Mouse (Mus musculus): ENCODE measurements around the gene Adpgk. TPM values are rescaled to one million over a fixed set of nuclear protein-coding genes. Genes with fewer than 3 reads are reported as not detected.
"Not testable (repeated sequence)": the region's sequence is repeated elsewhere in the genome, so short reads cannot be mapped to it uniquely, and the experiment has no call there.

The Adpgk gene
- polyA plus RNA-seq, 1 experiment from 2014 or later, result 29.7 TPM

DNA sequence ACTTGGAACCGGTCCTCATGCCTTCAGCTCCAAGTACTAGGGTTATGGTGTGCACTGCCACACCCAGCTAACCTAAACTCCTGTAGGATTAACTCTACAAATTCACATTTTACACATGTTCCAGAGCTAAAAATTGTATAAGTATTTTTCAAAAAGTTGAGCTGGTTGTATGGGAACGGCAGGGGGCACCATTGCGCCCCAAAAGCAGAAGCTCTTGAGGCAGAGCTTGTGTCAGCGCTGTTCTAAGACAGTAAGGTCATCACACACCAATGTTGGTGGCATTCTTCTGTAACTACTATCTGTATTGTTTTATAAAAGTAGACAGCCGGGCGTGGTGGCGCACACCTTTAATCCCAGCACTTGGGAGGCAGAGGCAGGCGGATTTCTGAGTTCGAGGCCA, 48.6 kb downstream of the Adpgk start:
- no peak overlapping the region for H3K4me2 ChIP-seq (ENCODE audit: low read depth, low read length)
- no peaks in the 10 kb centered on the region for H3K9me3 ChIP-seq (replicated peaks; ENCODE audit: control insufficient read depth, low read length)
- H3K4me1 ChIP-seq (ENCODE audit: control insufficient read depth, insufficient read depth, low read length), result no peaks in the 10 kb centered on the region
- ATAC-seq (ENCODE audit: insufficient read depth, low FRiP score), result no peak
- no peak overlapping the region for H3K9ac ChIP-seq (ENCODE audit: low read length)
- no peak overlapping the region for H3K4me3 ChIP-seq (replicated peaks; ENCODE audit: low read length)
- H3K27me3 ChIP-seq (ENCODE audit: control insufficient read depth, insufficient read depth, low read length), result no peaks in the 10 kb centered on the region
- WGBS, result 80% methylated on average over 8 of the region's 9 CpGs
- H3K27ac ChIP-seq (ENCODE audit: low read length), result no peak overlapping the region
- H3K36me3 ChIP-seq (ENCODE audit: control insufficient read depth, insufficient read depth, low read length), result no peaks in the 10 kb centered on the region

DNA sequence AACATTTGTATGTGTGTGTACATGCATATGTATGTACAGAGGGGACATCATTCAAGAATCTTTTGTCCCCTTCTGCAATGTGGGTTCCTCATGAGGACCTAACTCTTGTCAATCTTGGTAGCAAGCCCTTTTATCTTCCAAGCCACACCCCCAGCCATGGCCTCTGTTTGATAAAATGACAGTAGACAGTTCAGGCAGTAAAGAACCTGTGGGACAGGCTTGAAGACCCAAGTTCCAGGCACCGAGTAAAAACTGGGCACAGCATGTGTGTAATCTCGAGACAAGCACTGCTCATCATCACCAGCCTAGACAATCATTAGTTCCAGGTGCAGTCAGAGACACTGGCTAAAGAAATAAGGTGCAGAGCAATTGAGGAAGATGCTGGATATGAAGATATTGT, 54.8 kb downstream of the Adpgk start:
- Histone ChIP-seq H3K36me3 (ENCODE audit: control insufficient read depth, insufficient read depth, low read length) (no peaks in the 10 kb centered on the region), H3K27me3 (ENCODE audit: control insufficient read depth, insufficient read depth, low read length) (no peaks in the 10 kb centered on the region), H3K4me3 (replicated peaks; ENCODE audit: low read length) (no peak overlapping the region), H3K9ac (ENCODE audit: low read length) (no peak overlapping the region), H3K9me3 (replicated peaks; ENCODE audit: control insufficient read depth, low read length) (no peaks in the 10 kb centered on the region), H3K4me1 (ENCODE audit: control insufficient read depth, insufficient read depth, low read length) (no peaks in the 10 kb centered on the region), H3K4me2 (ENCODE audit: low read depth, low read length) (no peak overlapping the region), H3K27ac (ENCODE audit: low read length) (no peak overlapping the region)
- 75% methylated on average over 2 of the region's 2 CpGs for WGBS
- no peak for ATAC-seq (ENCODE audit: insufficient read depth, low FRiP score)

DNA sequence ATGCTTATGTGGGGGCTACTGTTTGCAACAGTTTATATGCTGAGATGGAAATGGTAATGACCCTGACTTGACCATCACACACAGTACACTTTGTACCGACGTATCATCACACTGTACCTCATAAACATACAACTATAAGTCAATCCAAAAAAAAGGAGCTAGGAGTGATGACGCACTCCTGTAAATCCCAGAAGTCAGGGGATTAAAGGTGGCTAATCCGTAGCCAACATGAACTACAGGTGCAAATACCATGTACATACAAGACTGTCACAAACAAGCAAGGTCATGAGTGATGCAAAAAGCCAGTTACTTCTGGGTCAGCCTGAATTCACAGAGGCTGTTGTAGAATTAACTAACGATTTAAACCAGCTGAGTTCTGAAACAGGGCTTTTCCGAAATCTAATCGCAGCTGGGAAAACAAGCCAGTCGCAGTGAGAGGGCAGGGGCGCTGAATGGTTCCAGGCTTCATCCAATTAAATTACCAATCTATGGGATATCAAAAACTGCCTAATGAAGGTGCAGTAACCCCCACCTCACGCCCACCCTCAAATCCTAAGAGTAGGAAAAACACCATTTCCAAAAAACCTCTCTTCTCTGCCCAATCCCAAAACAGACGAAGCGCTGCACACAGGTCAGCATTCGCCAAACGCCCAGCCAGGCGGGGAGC, 61.4 kb downstream of the Adpgk start:
- 6% methylated on average over 15 of the region's 15 CpGs for WGBS
- Histone ChIP-seq H3K4me2 (ENCODE audit: low read depth, low read length) (peak overlapping the region; percentile 83), H3K36me3 (ENCODE audit: control insufficient read depth, insufficient read depth, low read length) (no peaks in the 10 kb centered on the region), H3K27ac (ENCODE audit: low read length) (peak overlapping the region; percentile 82), H3K9me3 (replicated peaks; ENCODE audit: control insufficient read depth, low read length) (no peaks in the 10 kb centered on the region), H3K4me3 (replicated peaks; ENCODE audit: low read length) (peak overlapping the region; percentile 63), H3K27me3 (ENCODE audit: control insufficient read depth, insufficient read depth, low read length) (no peaks in the 10 kb centered on the region), H3K9ac (ENCODE audit: low read length) (peak overlapping the region; percentile 76), H3K4me1 (ENCODE audit: control insufficient read depth, insufficient read depth, low read length) (no peaks in the 10 kb centered on the region)
- ATAC-seq (ENCODE audit: insufficient read depth, low FRiP score), result peak; percentile 14; the same call in 1 of the 2 replicates

DNA sequence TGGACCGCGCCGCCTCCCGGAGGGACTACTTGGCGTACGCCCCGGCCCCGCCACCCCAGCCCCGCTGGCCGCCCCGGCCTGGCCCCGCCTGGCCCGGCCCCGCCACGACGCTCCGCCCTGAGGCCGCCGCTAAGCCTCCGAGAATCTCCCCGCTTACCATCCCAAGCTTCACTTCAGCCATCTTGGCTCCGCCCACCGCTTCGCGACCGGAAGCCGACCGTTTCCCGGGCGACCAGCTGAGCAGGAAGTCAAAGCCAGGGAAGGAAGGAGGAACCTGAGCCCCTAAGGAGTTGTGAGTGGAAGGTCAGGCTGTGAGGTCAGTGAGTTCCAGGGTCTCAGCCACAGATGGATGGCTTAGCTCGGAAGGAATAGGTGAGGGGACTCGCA, 61.9 kb downstream of the Adpgk start, which contains the start of gene Bbs4:
Gene Bbs4, minus strand, starts transcription at position 256 of the 387 bp plus-strand sequence.
- Histone ChIP-seq H3K9ac (ENCODE audit: low read length) (peak within 1 kb of the TSS; percentile 76), H3K27me3 (ENCODE audit: control insufficient read depth, insufficient read depth, low read length) (no peaks in the 10 kb centered on the region), H3K27ac (ENCODE audit: low read length) (peak within 1 kb of the TSS; percentile 82), H3K9me3 (replicated peaks; ENCODE audit: control insufficient read depth, low read length) (no peaks in the 10 kb centered on the region), H3K4me3 (replicated peaks; ENCODE audit: low read length) (peak within 1 kb of the TSS; percentile 63), H3K36me3 (ENCODE audit: control insufficient read depth, insufficient read depth, low read length) (no peaks in the 10 kb centered on the region), H3K4me1 (ENCODE audit: control insufficient read depth, insufficient read depth, low read length) (no peaks in the 10 kb centered on the region), H3K4me2 (ENCODE audit: low read depth, low read length) (peak within 1 kb of the TSS; percentile 83)
- peak; percentile 99 for ATAC-seq (ENCODE audit: insufficient read depth, low FRiP score)
- WGBS, result under 1% methylated on average over 32 of the region's 32 CpGs

DNA sequence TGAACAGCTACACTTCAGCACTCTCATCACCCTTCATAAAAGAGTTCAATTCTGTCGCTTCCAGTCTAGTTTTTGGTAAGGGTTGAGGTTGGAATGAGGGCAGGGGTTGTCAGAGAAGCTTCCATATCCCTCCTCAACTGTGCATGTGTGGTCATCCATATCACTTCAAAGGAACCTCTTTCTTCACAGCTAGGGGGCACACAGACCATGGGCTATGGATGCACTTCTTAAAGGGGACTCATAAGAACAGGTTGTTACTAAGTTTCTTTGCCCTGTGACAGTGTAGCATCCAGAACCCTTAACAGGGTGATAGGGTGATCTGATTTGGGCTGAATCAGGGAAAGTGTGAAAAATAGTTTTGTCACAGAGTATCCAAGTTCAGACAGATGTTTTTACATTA, 66.7 kb downstream of the Adpgk start:
- H3K4me2 ChIP-seq (ENCODE audit: low read depth, low read length); ATAC-seq (ENCODE audit: insufficient read depth, low FRiP score); H3K9me3 ChIP-seq (replicated peaks; ENCODE audit: control insufficient read depth, low read length); H3K9ac ChIP-seq (ENCODE audit: low read length); H3K4me1 ChIP-seq (ENCODE audit: control insufficient read depth, insufficient read depth, low read length); H3K27me3 ChIP-seq (ENCODE audit: control insufficient read depth, insufficient read depth, low read length); H3K27ac ChIP-seq (ENCODE audit: low read length); H3K36me3 ChIP-seq (ENCODE audit: control insufficient read depth, insufficient read depth, low read length); H3K4me3 ChIP-seq (replicated peaks; ENCODE audit: low read length): not testable (repeated sequence)
- 47% methylated on average over 1 of the region's 1 CpGs for WGBS

DNA sequence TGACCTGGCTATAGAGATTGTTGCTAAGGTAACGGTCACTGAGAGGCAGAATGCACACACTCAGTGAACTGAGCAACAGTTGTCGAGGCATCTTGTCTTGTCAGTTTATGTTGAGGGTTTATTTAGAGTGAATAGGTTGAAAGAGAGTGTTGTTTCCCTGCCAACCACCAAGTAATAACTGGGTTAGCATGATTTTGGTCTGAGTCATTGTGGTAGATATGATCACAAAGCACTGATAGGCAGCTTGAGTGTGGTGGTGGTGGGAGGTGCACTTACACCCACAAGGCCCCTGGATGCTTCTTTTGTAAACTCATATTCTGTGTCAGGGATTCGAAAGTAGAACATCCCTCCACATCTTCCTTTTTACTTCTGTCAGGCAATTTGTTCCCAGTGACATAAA, 69.1 kb downstream of the Adpgk start:
- H3K9ac ChIP-seq (ENCODE audit: low read length); H3K4me2 ChIP-seq (ENCODE audit: low read depth, low read length); H3K27me3 ChIP-seq (ENCODE audit: control insufficient read depth, insufficient read depth, low read length); H3K9me3 ChIP-seq (replicated peaks; ENCODE audit: control insufficient read depth, low read length); H3K27ac ChIP-seq (ENCODE audit: low read length); ATAC-seq (ENCODE audit: insufficient read depth, low FRiP score); H3K4me1 ChIP-seq (ENCODE audit: control insufficient read depth, insufficient read depth, low read length); H3K4me3 ChIP-seq (replicated peaks; ENCODE audit: low read length); H3K36me3 ChIP-seq (ENCODE audit: control insufficient read depth, insufficient read depth, low read length): not testable (repeated sequence)
- 50% methylated on average over 1 of the region's 3 CpGs for WGBS

DNA sequence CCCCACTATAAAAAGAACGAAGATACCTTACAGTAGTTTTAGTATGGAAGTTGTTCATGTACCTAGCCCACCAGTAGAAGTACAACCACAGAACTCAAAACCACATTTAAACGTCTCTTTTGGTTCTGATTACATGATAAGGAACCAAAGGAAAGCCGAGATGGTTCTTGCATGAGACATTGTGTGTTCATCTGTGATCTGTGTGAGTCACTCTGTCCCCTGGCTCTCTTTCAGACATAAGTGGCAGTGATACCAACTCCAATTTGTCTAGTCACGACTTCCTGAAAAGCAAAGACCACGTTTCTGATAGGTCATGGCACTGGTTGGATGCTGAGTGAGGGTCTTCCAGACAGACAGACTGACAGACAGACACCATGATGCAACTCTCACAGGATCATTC, 77.9 kb downstream of the Adpgk start:
- H3K27ac ChIP-seq (ENCODE audit: low read length), result no peak overlapping the region
- no peaks in the 10 kb centered on the region for H3K27me3 ChIP-seq (ENCODE audit: control insufficient read depth, insufficient read depth, low read length)
- no peak overlapping the region for H3K9ac ChIP-seq (ENCODE audit: low read length)
- no peak for ATAC-seq (ENCODE audit: insufficient read depth, low FRiP score)
- no peak overlapping the region for H3K4me3 ChIP-seq (replicated peaks; ENCODE audit: low read length)
- no peaks in the 10 kb centered on the region for H3K9me3 ChIP-seq (replicated peaks; ENCODE audit: control insufficient read depth, low read length)
- no peaks in the 10 kb centered on the region for H3K36me3 ChIP-seq (ENCODE audit: control insufficient read depth, insufficient read depth, low read length)
- H3K4me2 ChIP-seq (ENCODE audit: low read depth, low read length), result no peak overlapping the region
- WGBS, result 72% methylated on average over 5 of the region's 5 CpGs
- no peaks in the 10 kb centered on the region for H3K4me1 ChIP-seq (ENCODE audit: control insufficient read depth, insufficient read depth, low read length)

DNA sequence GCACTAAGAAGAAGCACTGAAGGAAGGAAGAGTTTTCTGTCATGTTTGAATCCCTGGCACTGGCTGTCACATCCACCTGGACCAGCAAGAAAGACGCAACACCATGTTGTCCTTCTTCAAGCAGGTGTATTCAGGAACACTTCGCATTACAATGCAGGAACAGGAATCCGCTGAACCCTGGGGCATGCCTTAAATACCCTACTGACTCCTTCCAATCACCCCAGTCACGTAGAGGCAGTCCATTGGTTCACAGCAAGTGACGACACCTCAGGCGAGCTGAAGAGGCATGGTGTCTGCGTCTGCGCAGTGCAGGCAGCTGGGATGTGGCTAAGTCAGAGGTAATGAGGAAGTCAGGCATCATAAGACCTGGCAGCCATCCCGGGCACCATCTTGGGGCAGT, 78.3 kb downstream of the Adpgk start:
- H3K36me3 ChIP-seq (ENCODE audit: control insufficient read depth, insufficient read depth, low read length), result no peaks in the 10 kb centered on the region
- H3K4me3 ChIP-seq (replicated peaks; ENCODE audit: low read length), result no peak overlapping the region
- no peak overlapping the region for H3K27ac ChIP-seq (ENCODE audit: low read length)
- no peaks in the 10 kb centered on the region for H3K9me3 ChIP-seq (replicated peaks; ENCODE audit: control insufficient read depth, low read length)
- no peak for ATAC-seq (ENCODE audit: insufficient read depth, low FRiP score)
- no peaks in the 10 kb centered on the region for H3K27me3 ChIP-seq (ENCODE audit: control insufficient read depth, insufficient read depth, low read length)
- 88% methylated on average over 9 of the region's 9 CpGs for WGBS
- no peaks in the 10 kb centered on the region for H3K4me1 ChIP-seq (ENCODE audit: control insufficient read depth, insufficient read depth, low read length)
- H3K9ac ChIP-seq (ENCODE audit: low read length), result no peak overlapping the region
- no peak overlapping the region for H3K4me2 ChIP-seq (ENCODE audit: low read depth, low read length)
